Mouse (Mus musculus) lung, embryonic 16.5 days (tissue): ENCODE results near the gene Nav2. TPM values are rescaled to one million over a fixed set of nuclear protein-coding genes. Genes with fewer than 3 reads are reported as not detected.

Experiments
- ATAC-seq: fragments of 200-750 bp; cut with Nextera tagmentation; 2 replicates; pipeline ENCODE4 v1.8.0; 2017; ENCODE audit warnings: low read depth, mild to moderate bottlenecking, moderate library complexity
- H3K27ac ChIP-seq: fragments of 300-500 bp; sonication (generic); 2 replicates; pipeline ENCODE4 v1.5.1; 2014; ENCODE audit warnings: mild to moderate bottlenecking, control low read depth, low read length
- H3K27me3 ChIP-seq: fragments of 300-500 bp; sonication (generic); 2 replicates; pipeline ENCODE4 v1.6.1; 2014; ENCODE audit warnings: low read depth, low read length, mixed read lengths; ENCODE audit not compliant: control insufficient read depth, insufficient read depth
- H3K36me3 ChIP-seq: fragments of 300-500 bp; sonication (generic); 2 replicates; pipeline ENCODE4 v1.6.1; 2014; ENCODE audit warnings: low read length; ENCODE audit not compliant: control insufficient read depth, insufficient read depth
- H3K4me1 ChIP-seq: fragments of 300-500 bp; sonication (generic); replicated peaks from 2 replicates; pipeline ENCODE4 v1.6.1; 2014; ENCODE audit warnings: low read length, mixed read lengths; ENCODE audit not compliant: control insufficient read depth, insufficient read depth
- H3K4me2 ChIP-seq: fragments of 300-500 bp; sonication (generic); 2 replicates; pipeline ENCODE4 v1.6.1; 2014; ENCODE audit warnings: low read depth, low read length, control low read depth
- H3K4me3 ChIP-seq: fragments of 300-500 bp; sonication (generic); 2 replicates; pipeline ENCODE4 v1.5.1; 2014; ENCODE audit warnings: mild to moderate bottlenecking, low read length, control low read depth
- H3K9ac ChIP-seq: fragments of 300-500 bp; sonication (generic); 2 replicates; pipeline ENCODE4 v1.6.1; 2014; ENCODE audit warnings: low read length, control low read depth
- H3K9me3 ChIP-seq: fragments of 300-500 bp; sonication (generic); 2 replicates; pipeline ENCODE4 v1.6.1; 2016; ENCODE audit warnings: low read length; ENCODE audit not compliant: control insufficient read depth
- WGBS: fragments of 180-500 bp; shearing (Covaris S2); extraction: QIAGEN DNeasy Blood & Tissue Kit; methylation state at CpG from one replicate; pipeline ENCODE4 v1.1.7; 2014; 5-methylcytosine and 5-hydroxymethylcytosine counted together
- polyA plus RNA-seq: library from polyadenylated mRNA; unstranded; fragments of >200 nt; fragmentation: Nextera tagmentation; extraction: Ambion mirVana; gene quantifications from 2 replicates; pipeline ENCODE4 v1.2.1, GENCODE M21; 2015

The Nav2 gene
- polyA plus RNA-seq, 1 experiment from 2014 or later: 27.3 TPM

GRCm38 (mm10) chr7:49278531-49278930, 370.0 kb downstream of the Nav2 start:
- Histone ChIP-seq H3K9me3 (no peaks in the 10 kb centered on the region), H3K4me1 (peaks cover 6% of the 10 kb centered on the region; the same call in 1 of the 2 replicates), H3K36me3 (no peaks in the 10 kb centered on the region), H3K9ac (no peak overlapping the region), H3K27ac (no peak overlapping the region), H3K4me2 (no peak overlapping the region), H3K4me3 (no peak overlapping the region), H3K27me3 (no peaks in the 10 kb centered on the region)
- 55% methylated on average over 2 of the region's 2 CpGs for WGBS
- no peak for ATAC-seq

DNA sequence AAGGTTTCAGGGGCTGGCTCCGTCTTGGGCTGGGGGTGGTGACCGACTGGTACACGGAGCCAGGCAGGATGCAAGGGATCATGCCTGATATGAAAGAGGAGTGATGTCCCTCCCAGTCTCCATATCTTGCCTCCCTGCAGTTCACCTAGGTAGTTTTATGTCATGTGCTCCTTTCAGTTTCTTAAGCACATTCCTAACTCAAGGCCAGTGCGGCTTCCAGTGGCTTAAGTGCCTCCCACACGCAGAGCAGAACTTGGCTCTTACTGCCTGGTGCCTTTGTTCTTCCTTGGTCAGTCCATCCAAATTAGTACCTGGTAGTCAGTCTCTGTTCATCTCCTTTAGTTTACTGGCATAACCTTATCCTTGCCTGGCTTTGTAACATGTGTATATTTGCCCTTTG, 371.9 kb downstream of the Nav2 start:
- H3K9ac ChIP-seq: no peak overlapping the region
- no peaks in the 10 kb centered on the region for H3K27me3 ChIP-seq
- 57% methylated on average over 5 of the region's 5 CpGs for WGBS
- no peak overlapping the region for H3K27ac ChIP-seq
- no peak overlapping the region for H3K4me2 ChIP-seq
- no peak for ATAC-seq
- H3K9me3 ChIP-seq: no peaks in the 10 kb centered on the region
- H3K4me1 ChIP-seq: peaks cover 13% of the 10 kb centered on the region
- no peaks in the 10 kb centered on the region for H3K36me3 ChIP-seq
- no peak overlapping the region for H3K4me3 ChIP-seq

DNA sequence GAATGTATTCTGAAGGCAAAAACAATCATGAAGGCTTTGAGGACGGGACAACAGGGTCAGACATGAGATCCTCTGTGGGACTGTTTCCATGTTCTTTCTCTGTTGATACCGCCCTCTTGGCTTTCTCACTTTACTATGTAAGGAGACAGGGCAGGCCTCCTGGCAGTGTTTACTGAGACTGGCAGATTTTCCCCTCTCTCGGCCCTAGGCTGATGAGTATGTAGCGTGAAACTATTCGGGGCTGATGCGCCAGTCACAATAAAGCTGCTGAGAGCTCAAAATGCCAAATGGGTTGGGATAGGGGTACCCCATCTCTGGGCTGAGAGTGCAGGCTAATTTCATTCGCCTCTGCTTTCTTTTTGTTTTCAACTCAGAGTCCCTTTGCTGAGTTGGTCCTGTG, 373.9 kb downstream of the Nav2 start:
- no peak for ATAC-seq
- 80% methylated on average over 7 of the region's 7 CpGs for WGBS
- Histone ChIP-seq H3K4me2 (no peak overlapping the region), H3K4me3 (no peak overlapping the region), H3K4me1 (peaks cover 13% of the 10 kb centered on the region), H3K9me3 (no peaks in the 10 kb centered on the region), H3K27ac (no peak overlapping the region), H3K36me3 (no peaks in the 10 kb centered on the region), H3K9ac (no peak overlapping the region), H3K27me3 (no peaks in the 10 kb centered on the region)

DNA sequence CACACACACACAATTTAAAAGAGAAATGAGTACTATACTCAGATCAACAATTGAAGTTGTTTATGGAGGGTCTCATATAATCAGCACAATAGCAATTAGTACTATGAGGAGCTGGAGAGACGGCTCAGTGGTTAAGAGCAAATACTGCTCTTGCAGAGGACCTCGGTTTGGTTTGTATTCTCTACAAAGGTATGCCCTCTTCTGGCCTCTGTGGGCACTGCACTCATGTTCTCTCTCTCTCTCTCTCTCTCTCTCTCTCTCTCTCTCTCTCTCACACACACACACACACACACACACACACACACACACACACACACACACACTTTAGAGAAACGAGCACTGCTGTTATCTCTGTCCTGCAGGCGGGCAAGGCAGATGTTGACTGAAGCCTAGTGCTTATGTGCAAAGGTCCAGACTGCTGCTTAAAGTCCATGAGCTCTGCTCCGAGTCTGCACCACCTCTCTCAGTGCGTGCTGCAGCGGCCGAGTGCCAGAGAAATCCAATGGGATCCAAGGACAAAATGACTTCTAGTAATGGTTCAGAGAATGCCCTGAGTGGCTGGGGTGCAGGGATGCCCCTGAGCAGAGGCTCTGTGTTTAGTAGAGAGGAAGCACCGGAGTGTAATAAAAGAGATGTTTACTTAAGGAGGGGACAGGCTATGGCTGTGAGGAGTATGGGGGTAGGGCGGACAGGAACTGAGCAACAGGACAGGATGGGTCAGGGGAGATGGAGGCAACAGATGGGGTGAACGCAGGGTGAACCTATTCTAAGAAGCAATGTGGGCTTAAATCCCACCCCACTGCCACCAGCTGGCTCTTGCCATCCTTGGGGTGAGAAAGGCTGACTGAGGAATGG, 375.2 kb downstream of the Nav2 start:
- Histone ChIP-seq H3K9me3 (no peaks in the 10 kb centered on the region), H3K27me3 (no peaks in the 10 kb centered on the region), H3K4me3 (no peak overlapping the region), H3K4me1 (peaks cover 22% of the 10 kb centered on the region), H3K9ac (no peak overlapping the region), H3K4me2 (0 out of 2 replicates have a peak overlapping the region, but pooled peaks have one; percentile 1), H3K36me3 (no peaks in the 10 kb centered on the region), H3K27ac (0 out of 2 replicates have a peak overlapping the region, but pooled peaks have one; percentile 32)
- WGBS: 21% methylated on average over 11 of the region's 11 CpGs
- peak; percentile 62 for ATAC-seq

- ATAC-seq: no peak
- peak overlapping the region; percentile 13; the same call in 1 of the 2 replicates for H3K27ac ChIP-seq
These were observed 379.7 kb downstream of the Nav2 start for GRCm38 (mm10) chr7:49288186-49288585.

GRCm38 (mm10) chr7:49290308-49290707, 381.8 kb downstream of the Nav2 start:
- Histone ChIP-seq H3K4me1 (peaks cover 11% of the 10 kb centered on the region), H3K4me3 (no peak overlapping the region), H3K9me3 (peaks cover 3% of the 10 kb centered on the region), H3K27me3 (no peaks in the 10 kb centered on the region), H3K4me2 (no peak overlapping the region), H3K9ac (no peak overlapping the region), H3K36me3 (peaks cover 5% of the 10 kb centered on the region; the same call in 1 of the 2 replicates), H3K27ac (no peak overlapping the region)
- no peak for ATAC-seq
- 76% methylated on average over 4 of the region's 4 CpGs for WGBS

More at GRCm38 (mm10) chr7:49288186-49288585, 379.7 kb downstream of the Nav2 start:
- no peak overlapping the region for H3K9ac ChIP-seq
- WGBS: 15% methylated on average over 8 of the region's 8 CpGs
- H3K27me3 ChIP-seq: no peaks in the 10 kb centered on the region
- peaks cover 18% of the 10 kb centered on the region for H3K4me1 ChIP-seq
- H3K36me3 ChIP-seq: peaks cover 5% of the 10 kb centered on the region; the same call in 1 of the 2 replicates
- H3K4me3 ChIP-seq: no peak overlapping the region
- peaks cover 3% of the 10 kb centered on the region for H3K9me3 ChIP-seq
- peak overlapping the region; percentile 20; the same call in 1 of the 2 replicates for H3K4me2 ChIP-seq

- no peak overlapping the region for H3K4me3 ChIP-seq
- no peak overlapping the region for H3K9ac ChIP-seq
- no peak overlapping the region for H3K4me2 ChIP-seq
- H3K4me1 ChIP-seq: peaks cover 11% of the 10 kb centered on the region
- WGBS: 85% methylated on average over 8 of the region's 8 CpGs
- ATAC-seq: no peak
- H3K9me3 ChIP-seq: peaks cover 3% of the 10 kb centered on the region
- no peak overlapping the region for H3K27ac ChIP-seq
- H3K36me3 ChIP-seq: peaks cover 5% of the 10 kb centered on the region; the same call in 1 of the 2 replicates
- no peaks in the 10 kb centered on the region for H3K27me3 ChIP-seq
These were observed 382.8 kb downstream of the Nav2 start for GRCm38 (mm10) chr7:49291208-49291892.

DNA sequence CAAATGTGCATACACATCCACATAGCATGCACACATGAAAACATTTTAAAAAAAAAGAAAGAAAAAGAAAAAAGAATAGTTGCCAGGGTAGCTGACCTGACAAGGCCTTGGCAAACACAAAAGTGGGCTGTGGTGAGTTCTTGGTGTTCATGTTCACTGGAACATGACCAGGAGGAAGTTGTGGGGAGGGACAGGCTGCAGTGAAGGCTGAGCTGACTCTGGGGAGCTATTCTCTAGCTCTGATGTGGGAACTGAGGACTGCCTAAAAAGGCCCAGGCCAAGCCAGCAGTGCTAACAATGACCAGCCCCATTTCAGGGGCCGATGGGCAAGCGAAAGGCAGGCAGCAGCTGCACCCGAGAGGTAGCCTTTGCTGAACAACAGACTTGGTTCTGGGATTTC, 388.6 kb downstream of the Nav2 start:
- Histone ChIP-seq H3K4me1 (peaks cover 18% of the 10 kb centered on the region), H3K9me3 (no peaks in the 10 kb centered on the region), H3K36me3 (no peaks in the 10 kb centered on the region), H3K4me3 (no peak overlapping the region), H3K27me3 (no peaks in the 10 kb centered on the region), H3K27ac (no peak overlapping the region), H3K9ac (no peak overlapping the region), H3K4me2 (no peak overlapping the region)
- ATAC-seq: no peak
- 83% methylated on average over 3 of the region's 3 CpGs for WGBS

DNA sequence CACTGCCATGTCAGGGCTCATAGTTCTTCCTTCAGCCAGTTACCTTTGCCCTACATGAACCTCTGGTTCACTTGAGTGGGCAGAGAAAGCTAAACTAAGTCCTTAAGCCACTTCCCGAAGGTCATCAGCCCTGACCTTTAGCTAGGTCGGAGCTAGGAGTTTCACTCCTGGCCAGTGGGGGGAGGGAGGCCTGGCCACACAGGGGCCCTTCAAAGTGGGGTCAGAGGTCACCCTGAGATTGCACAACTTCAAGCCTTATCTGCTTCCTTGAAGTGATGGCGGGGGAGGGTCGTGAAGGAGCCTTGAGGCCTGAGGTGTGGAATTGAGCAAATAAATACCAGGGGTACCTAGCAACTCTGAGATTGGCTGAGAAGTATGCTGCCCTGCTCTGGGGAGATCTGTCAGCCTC, 389.9 kb downstream of the Nav2 start:
- Histone ChIP-seq H3K9ac (no peak overlapping the region), H3K9me3 (no peaks in the 10 kb centered on the region), H3K4me3 (no peak overlapping the region), H3K4me2 (no peak overlapping the region), H3K27ac (peak overlapping the region; percentile 18; the same call in 1 of the 2 replicates), H3K27me3 (no peaks in the 10 kb centered on the region), H3K4me1 (peaks cover 21% of the 10 kb centered on the region), H3K36me3 (no peaks in the 10 kb centered on the region)
- ATAC-seq: peak; percentile 63; the same call in 1 of the 2 replicates
- WGBS: 24% methylated on average over 4 of the region's 4 CpGs
